Mouse (Mus musculus): ENCODE measurements at regions not wholly inside any gene's neighbourhood (a gene's known extent, or its start where the extent isn't known, plus 50 kb on each side); places are given as distances from the start of the nearest gene placed in this dataset.

GRCm38 (mm10) chrX:166915356-166915953 is 293.7 kb downstream of the Tmsb4x start:
- TF ChIP-seq CTCF (IDR thresholded peaks at IDR 0.05) (no peak), EP300 (IDR thresholded peaks at IDR 0.05) (no peak)
